Mouse (Mus musculus): ENCODE data around the gene Apbb1ip. TPM values are rescaled to one million over a fixed set of nuclear protein-coding genes. Genes with fewer than 3 reads are reported as not detected.

Gene Apbb1ip
- total RNA-seq (2022), result 1 to 10 TPM in 2 of 4 experiments, under 1 TPM in 2; 0.56 to 2.2 (median 0.96) TPM

DNA sequence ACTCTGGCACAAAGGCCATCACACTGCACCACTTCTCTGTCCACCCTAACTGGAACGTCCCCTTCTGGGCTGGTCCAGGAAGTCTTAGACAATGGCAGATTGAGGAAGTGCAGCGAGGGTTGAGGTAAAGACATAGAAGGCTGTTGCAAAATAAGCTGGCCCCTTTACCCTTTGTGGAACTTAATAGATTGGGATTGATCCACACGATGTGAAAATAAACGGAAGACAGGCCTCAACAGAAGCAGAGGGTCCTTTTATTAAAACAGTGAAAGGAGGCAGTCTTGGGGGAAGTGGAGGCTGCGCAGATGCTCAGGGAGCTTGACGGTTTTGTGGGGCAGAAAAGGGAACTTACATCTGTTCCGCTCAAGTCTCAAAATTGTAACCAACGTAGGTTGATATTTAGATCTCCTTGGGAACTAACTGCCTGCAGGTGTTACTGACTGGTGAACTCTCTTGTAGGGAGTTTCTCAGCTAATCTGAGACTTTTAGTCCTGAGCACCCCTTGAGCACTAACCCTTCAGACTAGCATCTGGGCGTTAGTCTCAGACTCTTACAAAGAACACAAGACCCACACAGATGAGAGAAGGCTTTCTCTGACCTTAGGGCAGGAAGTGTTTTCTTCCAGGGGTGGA, at the start of gene Apbb1ip:
Gene Apbb1ip, plus strand, starts transcription at position 546 of the 632 bp plus-strand sequence.
- no peak for DNase-seq (ENCODE audit: low spot score in 2 of 2)

DNA sequence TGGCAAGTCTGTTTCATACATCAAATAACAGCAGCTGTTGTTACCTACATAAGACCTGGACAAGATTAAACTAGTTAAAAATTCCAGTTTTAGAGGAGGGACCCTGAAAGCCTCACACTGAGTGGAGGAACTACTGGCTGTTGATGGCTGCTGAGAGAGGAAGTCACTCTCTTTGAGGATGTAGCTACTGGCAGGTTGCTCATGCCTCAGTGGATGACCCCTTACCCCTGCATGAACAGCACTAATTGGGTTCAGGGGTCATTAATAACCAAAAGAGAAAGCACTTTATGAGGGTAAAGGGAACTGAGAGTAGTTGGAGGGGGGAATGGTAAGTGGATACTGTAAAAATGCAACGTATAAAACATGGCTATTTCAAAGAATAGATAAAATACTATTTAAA, 46.8 kb upstream of the Apbb1ip start:
- no peak for DNase-seq (ENCODE audit: low spot score in 2 of 2)

DNA sequence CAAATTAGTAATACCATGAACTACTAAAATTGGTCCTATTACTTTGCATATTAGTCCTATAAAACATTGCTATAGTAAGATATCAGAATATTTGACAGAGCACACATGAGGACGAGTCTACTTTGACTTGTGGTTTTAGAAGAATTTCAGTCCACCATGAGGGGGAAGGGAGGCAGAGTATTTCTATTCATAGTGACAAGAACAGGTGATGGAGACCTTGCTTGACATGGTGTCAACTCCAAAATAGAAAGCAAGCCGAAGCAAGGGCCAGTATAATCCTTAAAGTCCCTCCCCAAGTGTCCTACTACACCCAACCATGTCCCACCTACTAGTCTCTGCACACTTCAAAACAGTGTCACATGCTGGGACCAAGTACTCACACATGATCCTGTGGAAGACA, 37.8 kb upstream of the Apbb1ip start:
- DNase-seq (ENCODE audit: low spot score in 2 of 2), result no peak

DNA sequence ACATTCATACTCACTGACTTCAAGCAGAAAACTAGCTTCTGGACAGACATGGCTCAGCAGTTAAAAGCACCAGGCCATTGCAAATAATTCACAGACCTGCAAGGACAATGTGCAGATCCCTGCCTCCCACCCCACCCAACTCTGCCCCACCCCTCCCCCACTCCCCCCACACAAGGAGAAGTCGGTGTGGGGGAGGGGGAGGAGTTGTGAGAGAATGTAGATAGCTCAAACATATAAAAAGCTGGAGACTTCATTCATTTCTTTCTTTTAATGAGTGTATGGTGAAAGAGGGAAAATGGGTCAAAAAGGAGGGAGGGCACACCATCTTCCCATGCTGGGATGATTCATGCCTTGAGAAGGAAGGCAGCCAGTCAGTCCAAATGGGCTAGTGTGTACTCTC, 34.5 kb upstream of the Apbb1ip start:
- DNase-seq (ENCODE audit: low spot score in 2 of 2), result no peak

DNA sequence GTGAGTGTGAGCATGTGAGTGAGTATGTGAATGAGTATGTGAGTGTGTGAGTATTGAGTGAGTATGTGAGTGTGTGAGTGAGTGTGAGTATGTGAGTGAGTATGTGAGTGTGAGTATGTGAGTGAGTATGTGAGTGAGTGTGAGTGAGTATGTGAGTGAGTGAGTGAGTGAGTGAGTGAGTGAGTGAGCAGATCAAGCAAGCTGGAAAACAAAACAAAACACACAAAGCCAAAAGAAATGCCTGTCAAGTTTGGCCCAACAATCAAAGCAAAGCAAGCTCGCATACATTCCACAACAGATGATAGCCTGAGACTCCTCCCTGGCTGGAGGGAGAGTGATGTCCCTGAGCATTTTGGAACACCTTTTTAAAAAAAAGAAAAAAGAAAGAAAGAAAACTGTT, 33.5 kb upstream of the Apbb1ip start:
- DNase-seq (ENCODE audit: low spot score in 2 of 2), result no peak

DNA sequence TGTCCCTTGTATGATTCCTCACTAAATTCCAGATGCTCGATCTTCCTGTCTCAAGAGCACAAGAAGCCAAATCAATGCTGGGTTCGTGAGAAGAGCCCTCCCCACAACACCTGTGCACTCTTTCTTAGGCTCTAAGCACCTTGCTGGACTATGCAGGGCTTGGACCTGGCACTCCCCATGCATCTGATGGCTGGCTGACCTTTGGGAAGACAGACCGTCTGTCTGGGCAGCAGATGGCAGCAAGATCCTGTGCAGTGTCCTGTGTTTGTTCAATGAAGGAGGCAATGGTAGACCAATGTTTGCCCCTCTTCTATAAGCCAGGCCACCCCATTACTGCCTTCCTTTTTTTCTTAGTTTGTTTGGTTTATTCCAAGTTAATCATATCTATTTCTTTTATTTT, 32.7 kb upstream of the Apbb1ip start:
- DNase-seq (ENCODE audit: low spot score in 2 of 2), result no peak

DNA sequence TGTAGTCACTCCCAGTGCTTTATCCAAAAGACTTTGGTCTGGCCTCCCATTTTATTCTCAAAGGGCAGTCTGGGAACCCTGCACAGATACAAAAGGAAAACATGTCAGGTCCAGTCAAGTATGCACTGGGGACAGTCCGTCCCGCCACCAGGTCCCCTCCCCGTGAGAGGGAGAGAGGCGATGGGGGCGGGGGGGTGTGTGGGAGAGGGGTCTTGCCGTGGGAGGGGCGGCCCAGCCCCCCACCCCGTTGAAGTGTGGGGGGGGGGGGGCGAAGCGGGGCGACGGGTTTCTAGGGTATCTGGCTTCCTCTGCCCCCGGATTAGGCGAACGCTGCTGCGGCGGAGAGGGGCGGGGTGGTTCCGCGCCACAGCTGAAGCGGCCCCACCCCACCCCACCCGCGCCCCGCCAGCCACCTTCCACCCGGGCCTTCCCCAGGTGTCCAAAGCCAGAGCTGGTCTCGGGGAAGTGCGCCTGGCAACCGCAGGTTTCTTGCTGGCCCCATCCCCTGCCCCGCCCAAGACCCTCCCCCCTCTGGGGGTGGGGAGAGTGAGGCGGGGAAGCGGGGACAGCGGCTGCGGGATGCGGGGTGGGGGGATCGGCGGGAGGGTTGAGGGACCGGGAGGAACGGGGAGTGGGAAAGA, 29.7 kb upstream of the Apbb1ip start:
- DNase-seq (ENCODE audit: low spot score in 2 of 2), result no peak

DNA sequence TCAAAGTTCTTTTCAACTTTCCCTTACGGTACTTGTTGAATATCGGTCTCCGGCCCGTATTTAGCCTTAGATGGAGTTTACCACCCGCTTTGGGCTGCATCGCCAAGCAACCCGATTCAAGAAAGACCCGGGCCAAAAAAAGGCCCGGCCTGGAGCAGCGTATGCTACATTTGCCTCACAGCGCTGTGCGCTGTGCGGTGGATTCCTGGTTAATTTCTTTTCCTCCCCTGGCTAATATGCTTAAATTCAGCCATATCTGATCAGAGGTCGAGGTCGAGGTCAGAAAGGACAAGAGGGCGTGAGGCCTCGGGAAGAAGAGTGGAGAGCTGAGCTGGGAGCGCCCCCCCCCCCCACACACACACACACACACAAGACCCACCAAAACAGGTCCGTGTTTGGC, 29.0 kb upstream of the Apbb1ip start:
- DNase-seq (ENCODE audit: low spot score in 2 of 2), result no peak

DNA sequence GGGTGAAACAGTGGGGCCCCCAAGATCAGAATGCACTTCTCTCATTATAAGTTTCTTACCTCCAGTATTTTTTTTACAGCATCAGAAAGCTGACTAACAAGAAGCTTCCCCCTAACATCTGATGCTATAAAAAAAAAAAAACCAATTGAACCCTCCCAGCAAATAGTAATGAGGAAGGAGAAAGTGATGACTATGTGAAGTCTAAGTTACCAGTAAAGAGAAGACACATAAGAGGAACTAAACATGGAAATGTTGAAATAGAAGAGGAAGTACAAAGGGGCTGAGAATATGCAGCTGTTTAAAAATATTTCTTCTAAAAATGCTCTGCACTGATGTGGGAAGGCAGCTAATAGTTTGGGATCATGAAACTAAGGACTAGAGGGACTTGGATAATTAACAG, 27.1 kb upstream of the Apbb1ip start:
- DNase-seq (ENCODE audit: low spot score in 2 of 2), result no peak

DNA sequence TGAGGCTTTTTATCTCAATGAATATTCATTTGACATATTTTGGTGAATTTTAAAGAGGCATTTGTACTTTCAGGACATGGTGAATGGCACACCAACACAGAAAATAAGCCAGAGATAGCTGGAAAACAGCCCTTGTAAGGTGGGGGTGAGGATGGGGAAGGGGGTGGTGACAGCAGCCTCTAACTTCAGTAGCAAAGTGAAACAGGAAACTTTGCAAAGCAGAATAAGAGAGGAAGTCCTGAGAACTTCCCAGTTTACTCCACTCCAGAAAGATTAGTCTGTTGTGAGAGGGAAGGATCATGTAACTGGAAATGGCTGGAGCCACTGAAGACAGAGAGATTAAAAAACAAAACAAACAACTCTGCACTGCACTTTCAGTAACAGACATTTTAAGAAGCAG, 26.0 kb upstream of the Apbb1ip start:
- DNase-seq (ENCODE audit: low spot score in 2 of 2), result no peak

DNA sequence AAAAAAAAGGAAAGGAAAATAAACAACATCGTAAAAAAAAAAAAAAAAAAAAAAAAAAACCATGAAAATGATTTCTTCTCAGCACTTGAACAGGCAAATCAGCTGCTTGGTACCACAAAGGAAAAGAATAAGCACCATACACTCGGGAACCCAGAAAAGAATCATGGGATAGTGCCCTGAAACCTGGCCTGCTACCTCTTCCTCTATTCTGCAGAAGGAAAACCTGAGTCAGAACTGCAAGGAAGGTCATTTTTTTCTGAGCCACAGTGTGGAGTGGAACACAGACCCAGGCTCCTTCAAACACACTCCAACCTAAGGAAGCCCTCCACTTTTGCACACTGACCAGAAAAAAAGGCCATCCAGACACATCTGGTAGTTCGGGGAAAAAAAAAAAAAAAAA, 24.1 kb upstream of the Apbb1ip start:
- no peak for DNase-seq (ENCODE audit: low spot score in 2 of 2)

DNA sequence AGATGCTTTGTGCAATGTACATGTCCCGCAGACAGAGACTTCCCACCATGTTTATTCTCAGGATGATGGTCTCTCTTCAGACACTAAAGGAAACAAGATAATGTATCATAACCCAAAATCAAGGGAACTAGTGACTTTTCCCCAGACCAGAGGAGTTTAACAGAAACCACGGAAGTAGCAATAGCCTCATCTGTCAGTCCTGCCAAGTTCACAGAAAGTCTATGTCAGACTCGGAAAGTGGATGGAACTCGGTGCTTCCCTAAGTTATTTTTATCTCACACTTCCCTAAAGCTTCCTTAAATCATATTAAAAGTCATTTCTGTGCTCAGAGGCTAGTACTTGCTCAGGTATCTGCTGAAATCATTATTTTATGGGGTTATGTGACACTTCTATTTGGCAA, 21.4 kb upstream of the Apbb1ip start:
- DNase-seq (ENCODE audit: low spot score in 2 of 2), result no peak

DNA sequence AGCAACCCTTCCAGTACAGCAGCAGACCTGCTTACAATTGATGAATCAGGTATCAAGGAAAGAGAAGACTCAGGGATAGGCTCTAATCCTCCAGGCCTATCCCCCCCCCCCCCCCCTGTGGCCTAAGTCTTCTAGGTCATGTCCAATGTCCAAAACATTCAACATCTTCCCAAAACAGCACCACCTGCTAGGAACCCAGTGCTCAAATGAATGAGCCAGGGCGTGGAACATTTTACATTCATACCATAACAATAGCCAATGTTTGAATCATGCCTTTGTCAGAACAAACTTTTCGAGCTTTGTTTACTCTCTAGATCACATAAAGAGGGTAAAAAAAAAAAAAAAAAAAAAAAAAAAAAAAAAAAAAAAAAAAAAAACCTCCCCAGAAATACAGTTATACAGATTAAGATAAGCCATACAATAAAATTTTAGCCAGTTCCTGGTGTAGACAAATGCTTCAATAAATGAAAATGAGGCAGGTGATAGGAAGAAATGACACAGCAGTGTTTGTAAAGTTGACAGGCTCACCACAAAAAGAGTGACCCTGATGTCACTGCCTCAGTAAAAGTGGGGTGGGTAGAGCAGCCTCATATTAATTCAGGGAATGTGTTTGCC, 20.3 kb upstream of the Apbb1ip start:
- DNase-seq (ENCODE audit: low spot score in 2 of 2), result no peak

DNA sequence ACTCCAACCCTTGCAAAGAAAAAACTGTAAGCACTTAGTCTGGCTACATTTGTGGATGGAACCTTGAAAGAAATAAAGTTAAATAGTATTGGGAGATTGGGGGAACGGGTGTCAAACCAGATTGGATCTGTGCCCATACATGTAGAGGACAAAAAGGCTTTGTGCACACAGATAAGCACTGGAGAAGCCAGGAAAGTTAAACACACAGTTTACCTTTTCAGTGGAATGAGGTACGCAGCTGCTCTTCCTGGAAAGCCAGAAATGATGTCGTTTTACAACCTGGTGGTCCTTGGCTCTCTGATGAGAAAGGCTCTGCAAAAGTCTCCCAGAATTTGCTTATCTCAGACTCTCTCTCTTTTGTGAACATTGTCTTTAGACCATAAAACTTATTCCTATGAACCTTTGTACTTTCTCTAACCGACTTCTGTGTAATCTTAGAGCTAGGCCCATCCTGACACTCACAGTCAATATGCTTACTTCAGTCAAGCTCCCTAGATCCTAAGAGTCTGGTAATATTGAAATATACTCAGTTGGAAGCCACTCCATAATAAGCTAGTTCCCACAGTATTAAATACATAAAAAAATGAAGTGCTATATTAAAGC, 19.6 kb upstream of the Apbb1ip start:
- DNase-seq (ENCODE audit: low spot score in 2 of 2), result no peak

DNA sequence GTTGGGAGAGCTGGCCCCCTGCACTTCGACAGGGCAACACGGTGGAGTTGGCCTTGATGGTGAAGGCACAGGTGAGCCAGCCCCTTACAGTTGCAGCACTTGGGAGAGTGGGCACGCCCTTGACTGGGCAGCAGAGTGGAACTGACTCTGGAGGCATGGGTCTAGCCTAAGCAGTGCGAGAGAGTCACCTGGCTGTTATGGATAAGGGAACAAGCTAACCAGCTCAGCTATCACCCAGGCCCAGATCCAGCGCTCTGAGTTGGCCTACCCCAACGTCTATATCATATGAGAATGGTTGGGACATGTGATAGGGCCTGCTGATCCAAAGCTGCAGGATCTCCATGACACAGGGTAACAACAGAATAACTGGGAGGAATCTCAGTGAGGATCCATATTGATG, 18.3 kb upstream of the Apbb1ip start:
- DNase-seq (ENCODE audit: low spot score in 2 of 2), result no peak

DNA sequence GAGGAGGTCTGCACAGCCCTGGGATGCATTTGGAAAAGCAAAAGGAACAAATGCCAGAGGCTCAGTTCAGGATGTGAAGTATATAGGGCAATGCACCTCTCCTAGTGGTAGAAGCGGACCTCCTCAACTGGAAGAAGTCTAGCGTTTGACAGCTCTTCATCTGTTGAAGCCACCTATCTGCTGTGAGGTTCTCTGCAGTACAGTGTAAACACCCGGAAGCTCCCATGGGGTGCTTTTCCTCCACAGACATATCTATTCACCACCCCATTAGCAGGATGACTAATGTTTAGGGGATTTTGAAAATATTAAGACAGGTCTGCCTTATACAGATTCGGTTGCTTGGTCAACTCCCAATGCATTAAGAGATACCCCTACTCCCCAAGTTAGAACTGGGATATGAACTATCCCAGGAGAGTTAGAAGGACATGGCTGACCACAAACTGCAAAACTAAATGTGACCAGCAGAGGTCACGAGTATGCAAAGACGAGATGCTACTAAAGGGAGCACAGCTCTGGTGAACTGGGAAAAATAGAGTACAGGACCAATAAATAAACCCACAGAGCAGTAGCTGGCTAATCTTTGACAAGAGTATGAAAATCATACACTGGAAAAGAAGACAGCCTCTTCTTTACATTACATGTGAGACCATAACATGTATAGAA, 15.5 kb upstream of the Apbb1ip start:
- DNase-seq (ENCODE audit: low spot score in 2 of 2), result peak; percentile 13 to 22

DNA sequence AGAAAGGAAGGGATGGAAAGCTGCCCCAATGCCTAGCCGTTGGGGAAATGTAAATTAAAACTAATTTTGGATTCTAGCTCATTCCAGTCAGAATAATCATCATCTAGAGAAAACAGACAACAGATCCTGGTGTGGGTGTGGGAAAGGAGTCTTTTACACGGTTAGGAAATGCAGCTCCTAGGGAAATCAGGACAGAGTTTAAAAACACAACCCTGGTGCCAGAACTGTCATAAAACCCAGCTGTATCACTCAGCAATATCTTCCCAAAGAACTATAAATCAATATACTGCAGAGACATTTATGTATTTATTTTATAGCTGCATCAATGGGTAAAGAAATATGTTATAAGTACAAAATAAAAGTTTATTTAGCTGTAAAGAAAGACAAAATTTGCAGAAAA, 13.4 kb upstream of the Apbb1ip start:
- DNase-seq (ENCODE audit: low spot score in 2 of 2), result no peak

DNA sequence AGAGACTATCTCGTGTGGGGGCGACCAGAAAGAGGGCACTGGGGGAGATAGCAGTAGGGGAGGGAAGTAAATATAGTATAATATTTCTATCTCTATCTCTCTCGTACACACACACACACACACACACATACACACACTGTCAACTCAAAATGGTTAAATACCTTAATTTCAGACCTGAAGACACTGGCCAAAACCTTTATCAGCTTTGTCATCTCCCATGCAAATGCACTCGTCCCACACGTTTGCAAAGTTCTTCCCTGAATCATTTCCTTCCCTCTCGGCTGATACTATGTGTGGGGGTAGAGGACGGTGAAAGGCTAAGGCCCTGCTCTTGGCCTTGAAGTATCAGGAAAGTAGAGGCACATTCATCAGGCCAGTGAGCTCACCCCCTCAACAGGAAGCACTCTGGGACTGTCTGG, 12.8 kb upstream of the Apbb1ip start:
- DNase-seq (ENCODE audit: low spot score in 2 of 2), result no peak

DNA sequence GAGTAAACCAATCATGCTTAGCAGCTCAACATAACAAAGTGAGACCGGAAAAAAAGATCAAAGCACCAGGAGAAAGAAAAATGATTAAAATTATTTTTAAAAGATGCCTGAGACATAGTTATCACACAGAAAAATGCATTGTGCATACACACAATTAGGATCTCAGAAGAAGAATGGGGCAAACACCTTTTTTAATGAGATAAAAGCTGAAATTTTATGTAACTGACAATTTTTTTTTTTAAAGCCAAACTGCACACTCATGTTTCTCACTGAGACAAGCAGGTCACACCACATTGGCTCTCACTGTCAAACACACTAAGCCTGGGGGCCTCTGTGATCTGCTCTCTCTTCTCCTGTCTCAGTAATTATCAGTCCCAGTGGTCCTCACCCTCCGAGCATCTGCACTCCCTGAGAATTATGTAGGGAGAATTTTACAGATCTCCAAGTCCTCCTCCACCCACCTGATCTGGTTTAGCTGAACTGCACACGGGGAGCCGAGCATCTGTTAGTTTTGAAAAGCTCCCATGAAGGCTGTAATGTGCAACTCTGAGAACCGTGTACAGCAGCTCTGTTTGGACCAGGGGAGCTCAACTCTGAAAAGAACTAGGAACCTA, 9.0 kb upstream of the Apbb1ip start:
- DNase-seq (ENCODE audit: low spot score in 2 of 2), result no peak

DNA sequence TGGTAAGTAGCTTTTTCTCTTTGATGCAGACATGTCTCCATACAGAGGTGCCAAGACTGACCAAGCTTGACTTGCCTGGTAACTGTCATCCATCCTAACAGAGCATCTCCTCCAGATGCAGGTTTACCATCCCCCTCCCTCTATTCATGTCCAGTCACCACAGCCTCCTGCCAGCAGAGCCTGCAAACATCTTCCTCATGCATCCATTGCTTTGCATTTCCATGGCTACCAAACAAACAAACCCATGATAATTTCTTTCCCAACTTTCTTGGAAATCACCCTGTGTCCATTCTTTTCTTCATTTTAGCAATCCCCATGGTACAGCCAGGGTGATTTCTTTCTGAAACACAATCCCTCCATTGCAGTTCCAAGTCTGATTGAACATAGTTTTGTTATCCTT, 2.6 kb upstream of the Apbb1ip start:
- DNase-seq (ENCODE audit: low spot score in 2 of 2), result peak in 1 of 2 experiments; percentile 10

DNA sequence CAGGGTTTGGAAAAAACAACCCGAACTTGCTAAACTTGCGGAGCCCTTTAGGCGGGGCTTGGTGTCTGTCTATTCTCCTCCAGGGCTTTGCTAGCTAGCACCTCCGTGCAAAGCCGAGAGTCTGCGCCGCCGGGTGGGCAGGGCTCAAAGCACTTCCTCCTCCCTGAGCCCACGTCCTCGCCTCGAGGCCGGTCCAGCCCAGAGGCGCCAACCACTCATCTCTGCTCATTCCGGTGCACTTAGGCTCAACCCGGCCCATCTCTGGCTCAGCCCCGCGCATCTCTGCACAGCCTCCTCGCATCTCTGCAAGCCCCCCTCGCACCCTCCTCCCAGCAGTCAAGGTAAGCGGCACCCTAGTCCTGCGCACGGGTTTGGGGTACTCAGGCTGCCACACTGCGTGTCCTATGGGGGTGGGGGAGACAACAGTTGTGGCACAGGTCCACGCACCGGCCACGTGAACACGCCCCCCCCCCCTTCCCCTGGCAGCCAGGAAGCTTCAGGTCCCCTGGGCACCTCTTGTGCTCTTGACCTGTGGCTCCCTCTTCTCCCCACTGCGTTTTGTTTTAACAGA, 372 bp downstream of the Apbb1ip start:
- DNase-seq (ENCODE audit: low spot score in 2 of 2), result peak; percentile 58 to 76

Measured in gastrocnemius, adult 8-10 months (tissue).